Mouse (Mus musculus) thymus, adult 2 months (tissue): ENCODE measurements around the gene Gprc5d.

Experiments
- CTCF ChIP-seq: fragments of 200-500 bp; IDR thresholded peaks from 2 replicates; pipeline ENCODE4 v1.5.1; 2012; ENCODE audit warnings: mild to moderate bottlenecking, control low read depth, low read length, moderate library complexity, borderline replicate concordance; ENCODE audit not compliant: control insufficient read depth, poor library complexity, insufficient read depth; ENCODE audit errors: extremely low read depth
- POLR2A ChIP-seq: fragments of 200-500 bp; IDR thresholded peaks from 2 replicates; pipeline ENCODE4 v1.6.1; 2012; ENCODE audit warnings: mild to moderate bottlenecking, low read length, control low read depth, moderate library complexity; ENCODE audit not compliant: control insufficient read depth, poor library complexity, insufficient read depth; ENCODE audit errors: extremely low read depth

DNA sequence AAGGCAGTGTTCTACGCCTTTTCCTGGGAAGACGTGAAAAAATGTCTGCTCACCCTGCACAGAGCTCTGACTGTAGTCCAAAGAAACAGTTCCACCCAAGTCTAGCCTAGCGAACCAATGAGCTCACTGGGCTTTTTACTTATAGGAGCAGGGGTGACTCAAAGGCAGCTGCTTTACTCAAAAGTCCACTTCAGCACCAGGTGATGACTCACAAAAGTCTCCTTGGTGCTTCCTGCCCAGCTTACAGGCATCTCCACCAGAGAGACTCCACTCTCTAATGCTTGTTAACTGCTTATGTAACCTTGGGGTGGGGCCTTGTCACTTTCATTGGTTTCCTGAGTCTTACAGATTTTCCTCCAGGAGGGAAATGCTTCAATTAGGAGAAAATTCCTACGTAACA is 57.4 kb downstream of the Gprc5d start:
- TF ChIP-seq CTCF (no peak), POLR2A (no peak)
